Mouse (Mus musculus): ENCODE data around the gene Ergic1.

Ergic1 gene

GRCm38 (mm10) chr17:26705463-26706359 lies 144.4 kb downstream of the Ergic1 start:
- no peak for DNase-seq
